Mouse (Mus musculus) CD8-positive naive resting alpha-beta T cell, adult 2 months (primary cell): ENCODE results near the gene Rbm18.

Experiments
- DNase-seq, 2 experiments: peaks; one replicate each; pipeline ENCODE4 v3.0.0; 2022; ENCODE audit warnings: low read depth in 2 of 2, low spot score in 2 of 2

Rbm18 gene

DNA sequence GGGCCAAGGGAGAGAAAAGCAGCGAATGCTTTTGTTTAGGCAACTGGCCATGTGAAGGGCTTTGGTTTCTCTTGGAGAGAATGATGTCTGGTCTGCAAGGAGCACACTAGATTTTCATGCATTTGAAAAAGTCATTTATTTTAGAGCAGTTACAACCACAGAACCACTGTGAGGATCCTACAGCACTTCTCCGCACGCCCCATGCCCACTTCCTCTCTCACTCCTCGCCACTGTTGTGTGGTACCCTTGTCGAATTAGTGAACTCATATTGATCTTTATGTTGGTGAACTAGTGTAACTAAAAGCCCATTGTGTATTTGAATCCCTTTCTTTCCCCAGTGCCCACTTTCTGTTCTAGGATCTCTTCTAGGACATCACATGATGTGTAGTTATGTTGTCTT is 61.4 kb downstream of the Rbm18 start:
- no peak for DNase-seq

DNA sequence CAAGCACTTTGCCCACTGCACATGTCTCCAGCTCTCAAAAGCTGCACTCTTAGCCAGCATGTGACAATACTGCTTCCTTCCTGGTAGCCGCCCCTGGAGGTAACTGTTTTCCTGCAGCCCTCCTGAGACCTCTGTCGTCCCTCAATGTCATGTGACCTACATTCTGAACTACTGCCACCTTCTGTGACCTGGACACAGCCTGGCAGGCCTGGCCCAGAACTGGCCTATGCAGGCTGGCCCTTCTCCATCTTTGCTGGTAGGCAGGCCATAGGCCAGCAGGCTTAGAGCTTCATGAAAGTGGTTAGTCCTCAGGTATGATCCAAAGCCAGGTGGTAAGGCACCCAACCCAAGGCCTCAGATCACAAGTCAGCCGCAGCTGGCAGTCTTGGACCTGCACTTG is 62.8 kb downstream of the Rbm18 start:
- DNase-seq, result no peak

DNA sequence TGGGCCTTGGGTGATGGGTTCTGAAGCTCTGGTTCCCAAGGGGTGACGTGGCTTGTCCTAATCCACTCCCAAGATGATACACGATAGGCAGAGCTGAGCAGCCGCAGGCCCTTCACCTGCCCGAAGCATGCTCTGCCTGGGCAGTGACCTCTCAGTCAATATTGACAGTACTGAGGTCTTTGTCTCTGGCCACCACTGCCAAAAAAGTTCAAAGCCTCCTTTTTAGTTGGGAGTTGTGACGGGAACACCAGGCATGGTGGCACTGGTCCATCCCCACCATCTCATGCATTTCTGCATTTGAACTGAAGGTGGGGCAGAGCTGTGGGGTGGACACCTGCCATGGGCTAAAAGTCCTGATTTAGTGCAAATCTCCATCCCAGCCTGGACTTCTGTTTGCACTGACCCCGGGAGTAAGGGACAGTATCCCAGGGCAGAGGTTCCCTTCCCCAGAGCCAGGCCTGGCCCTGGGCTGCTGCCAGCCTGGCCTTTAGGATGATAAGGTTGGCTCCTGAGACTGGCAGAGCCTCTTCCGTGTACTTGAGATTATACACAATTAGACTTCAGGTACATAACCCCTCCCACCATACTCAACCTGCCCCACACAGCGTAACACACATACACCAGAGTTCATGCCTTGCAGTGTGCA is 64.8 kb downstream of the Rbm18 start:
- DNase-seq, result no peak

DNA sequence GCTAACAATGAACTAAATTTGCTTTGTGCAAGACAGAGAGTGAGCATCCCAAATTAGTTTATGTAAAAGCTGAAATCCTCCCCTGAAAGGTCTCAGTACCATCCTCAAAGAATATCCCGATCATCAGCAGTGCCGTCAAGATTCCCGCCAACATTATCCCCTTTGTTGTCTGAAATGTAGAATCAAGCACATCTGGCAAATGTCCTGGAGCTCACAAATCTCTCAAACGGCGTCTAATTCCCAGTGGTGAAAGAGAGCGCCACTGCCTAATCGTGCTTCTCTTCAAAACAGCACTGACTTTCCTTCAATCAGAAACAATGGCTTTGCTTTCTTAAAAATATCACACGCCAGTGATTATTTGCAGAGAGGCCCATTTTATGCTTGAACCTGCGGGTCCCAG is 69.4 kb downstream of the Rbm18 start:
- DNase-seq, result no peak
